Mouse (Mus musculus) C2C12 (cell line): ENCODE results near the gene Tcf7l1. TPM values are rescaled to one million over a fixed set of nuclear protein-coding genes. Genes with fewer than 3 reads are reported as not detected.
A peak's percentile ranks its signal among the peaks of the same experiment; 100 is the strongest.

Experiments used
- H3K27me3 ChIP-seq: one replicate; pipeline ENCODE4 v1.6.1; 2011; ENCODE audit not compliant: control insufficient read depth, insufficient read depth, insufficient read length
- H3K36me3 ChIP-seq: one replicate; pipeline ENCODE4 v1.6.1; 2011; ENCODE audit not compliant: control insufficient read depth, insufficient read depth
- H3K4me3 ChIP-seq: one replicate; pipeline ENCODE4 v1.5.1; 2011; ENCODE audit warnings: mild to moderate bottlenecking, control low read depth; ENCODE audit not compliant: poor library complexity, insufficient read depth, severe bottlenecking
- H3K79me2 ChIP-seq: one replicate; pipeline ENCODE4 v1.6.1; 2011; ENCODE audit not compliant: control insufficient read depth, insufficient read depth
- H3K79me3 ChIP-seq: one replicate; pipeline ENCODE4 v1.6.1; 2011; ENCODE audit warnings: low read depth, control low read depth
- H3ac ChIP-seq: one replicate; pipeline ENCODE3; 2011; ENCODE audit warnings: low read depth; ENCODE audit not compliant: control insufficient read depth, insufficient read length
- CEBPB ChIP-seq: IDR thresholded peaks from one replicate; pipeline ENCODE4 v1.6.1; 2011; ENCODE audit warnings: low read depth, mild to moderate bottlenecking, control low read depth, moderate library complexity
- CTCF ChIP-seq: IDR thresholded peaks from one replicate; pipeline ENCODE4 v1.5.1; 2011; ENCODE audit not compliant: control insufficient read depth, insufficient read depth, insufficient read length
- FOSL1 ChIP-seq: IDR thresholded peaks from one replicate; pipeline ENCODE4 v1.8.0; 2011; ENCODE audit warnings: mild to moderate bottlenecking, low read length; ENCODE audit not compliant: poor library complexity, insufficient read depth, severe bottlenecking
- MAX ChIP-seq: IDR thresholded peaks from one replicate; pipeline ENCODE4 v1.6.1; 2011; ENCODE audit warnings: mild to moderate bottlenecking, control low read depth
- MYOD1 ChIP-seq: IDR thresholded peaks from one replicate; pipeline ENCODE4 v1.6.1; 2011; ENCODE audit warnings: low read depth; ENCODE audit not compliant: control insufficient read depth, insufficient read length
- MYOG ChIP-seq: IDR thresholded peaks from one replicate; pipeline ENCODE4 v1.6.1; 2011; ENCODE audit not compliant: control insufficient read depth, insufficient read length; ENCODE audit errors: extremely low read depth
- USF1 ChIP-seq: IDR thresholded peaks from one replicate; pipeline ENCODE4 v1.6.1; 2011; ENCODE audit warnings: low read depth, mild to moderate bottlenecking, control low read depth, moderate library complexity
- polyA plus RNA-seq: library from polyadenylated mRNA; unstranded; fragments of >200 nt; fragmentation: generic; extraction: Trizol; gene quantifications from one replicate; pipeline ENCODE4 v1.2.1, GENCODE M21; 2012; ENCODE audit warnings: missing spikeins

Tcf7l1 gene
- polyA plus RNA-seq, 1 experiment: 18.3 TPM

DNA sequence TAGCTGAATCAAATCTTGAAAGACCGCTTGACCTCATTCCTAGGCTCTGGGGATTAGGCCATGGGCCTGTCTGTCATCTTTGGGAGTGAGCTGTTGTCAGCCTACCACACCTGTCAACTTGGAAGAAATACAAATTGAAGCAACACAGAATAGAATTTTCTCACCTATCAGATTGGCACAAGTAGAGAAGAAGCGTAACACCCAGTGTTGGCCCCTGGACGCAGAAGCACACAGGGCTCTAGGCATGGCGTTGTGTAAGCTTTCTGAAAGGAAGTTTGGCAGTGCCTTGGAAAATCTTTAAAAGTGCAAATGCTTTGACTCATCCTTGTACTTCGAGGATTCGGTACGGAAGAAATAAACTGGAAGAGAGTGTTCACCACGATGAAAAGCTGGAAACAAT is 3.6 kb upstream of the Tcf7l1 start:
- H3K79me3 ChIP-seq: no peaks in the 10 kb centered on the region
- no peak overlapping the region for H3K4me3 ChIP-seq
- H3K36me3 ChIP-seq: no peaks in the 10 kb centered on the region
- no peaks in the 10 kb centered on the region for H3K27me3 ChIP-seq
- no peak for TF ChIP-seq MYOD1
- TF ChIP-seq MYOG: no peak
- TF ChIP-seq CEBPB: no peak
- TF ChIP-seq MAX: no peak
- no peak for TF ChIP-seq USF1
- TF ChIP-seq FOSL1: no peak
- TF ChIP-seq CTCF: no peak
- no peaks in the 10 kb centered on the region for H3K79me2 ChIP-seq
- no peak overlapping the region for H3ac ChIP-seq

DNA sequence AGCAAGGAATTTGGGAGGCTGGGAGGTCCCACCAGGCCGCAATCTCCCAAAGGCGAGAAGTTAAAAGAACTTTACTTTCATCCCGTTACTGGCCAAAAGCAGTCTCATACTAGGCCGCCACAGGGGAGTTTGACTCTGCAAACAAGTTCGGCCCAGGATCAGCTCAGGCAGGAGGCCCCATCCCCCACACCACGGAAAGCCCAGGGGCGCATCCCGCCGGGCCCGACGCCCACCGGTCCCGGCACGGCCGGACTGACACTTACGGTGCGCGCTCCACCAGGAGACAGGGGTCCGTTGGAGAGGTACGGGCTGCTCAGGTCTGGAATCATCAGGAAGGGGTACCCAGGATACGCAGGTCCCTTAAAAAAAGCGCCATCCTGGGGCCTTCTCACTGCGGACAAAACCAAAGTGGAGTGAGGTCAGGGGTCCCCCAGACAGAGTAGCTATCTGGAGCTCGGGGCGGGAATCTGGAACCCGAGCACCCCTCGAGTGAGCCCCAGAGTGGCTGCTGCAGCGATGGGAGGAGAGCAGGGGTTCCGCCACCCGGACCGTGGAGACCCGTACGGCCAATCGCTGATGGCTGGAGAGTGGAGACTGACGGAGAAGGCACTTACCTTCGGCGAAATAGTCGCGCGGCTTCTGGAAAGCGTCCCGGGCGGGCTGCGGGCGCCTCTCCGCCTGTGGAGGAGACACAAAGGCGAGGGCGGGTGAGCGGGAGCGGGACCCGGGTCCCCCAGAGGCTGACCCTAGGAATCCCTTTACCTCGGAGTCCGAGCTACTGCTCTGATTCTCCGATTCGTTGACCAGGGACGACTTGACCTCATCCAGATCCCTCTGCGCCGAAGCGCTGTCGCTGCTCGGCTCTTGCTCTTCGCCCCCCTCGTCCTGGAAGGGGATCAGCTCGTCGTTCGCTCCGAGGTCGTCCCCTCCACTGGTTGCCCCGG is 834 bp downstream of the Tcf7l1 start:
- Histone ChIP-seq H3ac (peak overlapping the region; percentile 71), H3K4me3 (peak overlapping the region; percentile 50), H3K79me3 (no peaks in the 10 kb centered on the region), H3K36me3 (no peaks in the 10 kb centered on the region), H3K79me2 (no peaks in the 10 kb centered on the region), H3K27me3 (no peaks in the 10 kb centered on the region)
- TF ChIP-seq USF1 (no peak), CEBPB (no peak), MYOD1 (no peak), MAX (no peak), MYOG (no peak), CTCF (no peak), FOSL1 (no peak)

DNA sequence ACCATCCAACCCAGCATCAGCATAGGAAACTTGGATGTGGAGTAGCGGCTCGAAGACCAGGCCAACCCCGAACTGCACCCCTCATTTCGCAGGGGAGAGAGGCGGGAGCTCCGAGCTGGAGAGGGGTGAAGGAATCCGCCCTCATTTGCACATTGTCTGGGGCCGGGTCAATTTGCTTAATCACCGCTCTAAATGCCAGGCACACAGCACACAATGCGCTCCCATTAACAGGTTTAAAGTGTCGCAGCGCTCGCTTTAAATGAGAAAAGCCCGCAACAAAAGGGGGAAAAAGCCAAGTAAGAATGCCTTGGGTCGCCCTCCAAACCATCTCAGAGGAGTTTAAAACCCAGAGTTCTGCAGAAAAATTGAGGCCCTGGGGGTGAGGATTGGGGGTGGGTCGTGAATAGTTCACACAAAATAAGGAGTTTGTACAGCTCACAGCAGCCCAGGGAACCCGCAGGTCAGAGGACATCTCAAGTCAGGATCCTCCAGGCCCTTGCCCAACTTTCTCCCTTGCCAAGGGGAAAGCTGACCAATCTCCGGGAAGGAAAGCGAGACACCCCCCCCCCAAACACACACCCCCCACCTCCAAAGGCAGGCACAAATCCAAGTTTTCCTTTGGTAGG is 1.6 kb downstream of the Tcf7l1 start:
- TF ChIP-seq MYOD1 (no peak), MYOG (no peak), USF1 (no peak), FOSL1 (no peak), CEBPB (no peak), CTCF (no peak), MAX (no peak)
- Histone ChIP-seq H3K79me3 (no peaks in the 10 kb centered on the region), H3K27me3 (no peaks in the 10 kb centered on the region), H3K79me2 (peaks cover 6% of the 10 kb centered on the region), H3K36me3 (no peaks in the 10 kb centered on the region), H3ac (no peak overlapping the region), H3K4me3 (peak overlapping the region; percentile 50)

DNA sequence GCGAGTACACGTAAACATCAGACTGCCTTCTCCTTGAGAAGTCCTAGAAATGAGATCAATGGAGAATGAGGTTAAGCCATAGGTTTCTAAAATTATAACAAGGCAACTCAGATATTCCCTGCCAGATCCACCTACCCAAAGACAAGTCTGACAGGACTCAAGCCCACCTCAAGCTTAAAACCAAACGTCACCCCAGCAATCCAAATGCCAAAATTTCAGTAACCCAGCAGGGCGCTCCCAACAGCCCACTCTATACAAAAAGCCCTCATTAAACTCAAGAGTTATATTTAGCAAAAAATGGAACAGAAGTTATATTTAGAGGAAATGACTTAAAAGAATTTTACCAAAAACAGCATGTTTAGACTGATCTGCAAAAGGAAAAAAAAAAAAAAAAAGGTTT is 5.3 kb downstream of the Tcf7l1 start:
- Histone ChIP-seq H3ac (no peak overlapping the region), H3K79me3 (no peaks in the 10 kb centered on the region), H3K79me2 (peaks cover 6% of the 10 kb centered on the region), H3K27me3 (no peaks in the 10 kb centered on the region), H3K4me3 (no peak overlapping the region), H3K36me3 (peaks cover 7% of the 10 kb centered on the region)
- TF ChIP-seq MYOD1 (no peak), CTCF (no peak), CEBPB (no peak), FOSL1 (no peak), MYOG (no peak), MAX (no peak), USF1 (no peak)

DNA sequence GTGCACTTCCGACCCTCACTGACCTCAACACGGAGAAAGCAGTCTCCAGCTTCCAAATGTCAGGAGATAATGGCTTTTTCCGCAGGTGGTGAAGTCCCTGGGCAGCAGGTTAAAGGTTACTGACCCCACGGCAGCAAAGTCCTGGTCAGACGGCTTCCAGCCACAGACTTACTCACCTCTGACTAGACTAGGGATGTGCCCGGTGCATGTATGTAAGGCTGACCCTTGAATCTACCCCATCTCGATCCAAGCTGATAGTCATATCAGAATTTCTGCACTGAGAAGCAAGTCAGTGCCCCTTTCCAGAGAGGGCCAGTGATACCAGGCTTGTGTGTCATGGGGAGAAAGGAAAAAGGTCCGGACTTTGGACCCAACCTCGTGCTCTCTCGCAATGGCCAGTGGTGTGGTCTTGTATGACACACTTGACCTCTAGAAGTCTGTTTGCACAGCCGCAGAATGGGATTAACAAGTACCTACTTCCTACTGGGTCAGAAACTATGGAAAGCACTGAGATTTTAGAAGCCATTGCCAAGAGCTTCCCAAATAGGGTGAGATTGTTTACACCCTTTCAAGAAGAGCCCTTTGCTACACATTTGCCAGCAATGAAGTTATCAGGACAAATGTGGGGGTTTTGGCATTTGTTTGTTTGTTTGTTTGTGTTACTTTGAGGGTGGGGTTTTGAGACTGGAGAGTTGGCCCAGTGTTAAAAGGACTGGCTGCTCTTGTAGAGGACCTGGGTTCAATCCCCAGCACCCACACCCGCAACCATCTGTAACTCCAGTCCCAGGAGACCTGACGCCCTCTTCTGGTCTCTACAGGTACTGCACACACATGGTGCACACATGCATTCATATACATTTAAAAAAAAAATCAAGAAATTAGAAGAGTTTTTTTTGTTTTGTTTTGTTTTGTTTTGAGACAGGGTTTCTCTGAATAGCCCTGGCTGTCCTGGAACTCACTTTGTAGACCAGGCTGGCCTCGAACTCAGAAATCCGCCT is 10.0 kb downstream of the Tcf7l1 start:
- Histone ChIP-seq H3K36me3 (peaks cover 7% of the 10 kb centered on the region), H3K4me3 (no peak overlapping the region)
- TF ChIP-seq CTCF (no peak), MAX (no peak), FOSL1 (no peak), USF1 (no peak), CEBPB (no peak), MYOD1 (no peak), MYOG (no peak)

More for the DNA sequence above, 10.0 kb downstream of the Tcf7l1 start:
- Histone ChIP-seq H3K79me3 (no peaks in the 10 kb centered on the region), H3ac (no peak overlapping the region), H3K79me2 (peaks cover 6% of the 10 kb centered on the region), H3K27me3 (no peaks in the 10 kb centered on the region)
